Mouse (Mus musculus) stomach, embryonic 15.5 days (tissue): ENCODE results near the gene Sh3rf1. TPM values are rescaled to one million over a fixed set of nuclear protein-coding genes. Genes with fewer than 3 reads are reported as not detected.
A peak's percentile ranks its signal among the peaks of the same experiment; 100 is the strongest.

Experiments
- ATAC-seq: fragments of 200-750 bp; cut with Nextera tagmentation; 2 replicates; pipeline ENCODE4 v1.8.0; 2017; ENCODE audit warnings: low read depth, moderate number of reproducible peaks, moderate TSS enrichment; ENCODE audit not compliant: insufficient read depth, low FRiP score
- H3K27ac ChIP-seq: fragments of 300-500 bp; sonication (generic); 2 replicates; pipeline ENCODE4 v1.5.1; 2015; ENCODE audit warnings: mild to moderate bottlenecking, inconsistent platforms
- H3K27me3 ChIP-seq: fragments of 300-500 bp; sonication (generic); replicated peaks from 2 replicates; pipeline ENCODE4 v1.6.1; 2015; ENCODE audit warnings: inconsistent platforms
- H3K36me3 ChIP-seq: fragments of 300-500 bp; sonication (generic); 2 replicates; pipeline ENCODE4 v1.6.1; 2015; ENCODE audit warnings: inconsistent platforms
- H3K4me1 ChIP-seq: fragments of 300-500 bp; sonication (generic); 2 replicates; pipeline ENCODE4 v1.6.1; 2015; ENCODE audit warnings: inconsistent platforms
- H3K4me2 ChIP-seq: fragments of 300-500 bp; sonication (generic); 2 replicates; pipeline ENCODE4 v1.6.1; 2015; ENCODE audit warnings: mild to moderate bottlenecking, inconsistent platforms
- H3K4me3 ChIP-seq: fragments of 300-500 bp; sonication (generic); replicated peaks from 2 replicates; pipeline ENCODE4 v1.5.1; 2015; ENCODE audit warnings: inconsistent platforms
- H3K9ac ChIP-seq: fragments of 300-500 bp; sonication (generic); 2 replicates; pipeline ENCODE4 v1.6.1; 2015; ENCODE audit warnings: inconsistent platforms
- H3K9me3 ChIP-seq: fragments of 300-500 bp; sonication (generic); 2 replicates; pipeline ENCODE4 v1.6.1; 2016; ENCODE audit warnings: inconsistent platforms
- WGBS: fragments of 180-500 bp; shearing (Covaris S2); methylation state at CpG from one replicate; pipeline ENCODE4 v1.1.7; 2015; 5-methylcytosine and 5-hydroxymethylcytosine counted together
- polyA plus RNA-seq: library from polyadenylated mRNA; unstranded; fragments of >200 nt; fragmentation: Nextera tagmentation; extraction: Ambion mirVana; gene quantifications from 2 replicates; pipeline ENCODE4 v1.2.1, GENCODE M21; 2015

Gene Sh3rf1
- polyA plus RNA-seq, 1 experiment from 2014 or later, result 11.0 TPM

DNA sequence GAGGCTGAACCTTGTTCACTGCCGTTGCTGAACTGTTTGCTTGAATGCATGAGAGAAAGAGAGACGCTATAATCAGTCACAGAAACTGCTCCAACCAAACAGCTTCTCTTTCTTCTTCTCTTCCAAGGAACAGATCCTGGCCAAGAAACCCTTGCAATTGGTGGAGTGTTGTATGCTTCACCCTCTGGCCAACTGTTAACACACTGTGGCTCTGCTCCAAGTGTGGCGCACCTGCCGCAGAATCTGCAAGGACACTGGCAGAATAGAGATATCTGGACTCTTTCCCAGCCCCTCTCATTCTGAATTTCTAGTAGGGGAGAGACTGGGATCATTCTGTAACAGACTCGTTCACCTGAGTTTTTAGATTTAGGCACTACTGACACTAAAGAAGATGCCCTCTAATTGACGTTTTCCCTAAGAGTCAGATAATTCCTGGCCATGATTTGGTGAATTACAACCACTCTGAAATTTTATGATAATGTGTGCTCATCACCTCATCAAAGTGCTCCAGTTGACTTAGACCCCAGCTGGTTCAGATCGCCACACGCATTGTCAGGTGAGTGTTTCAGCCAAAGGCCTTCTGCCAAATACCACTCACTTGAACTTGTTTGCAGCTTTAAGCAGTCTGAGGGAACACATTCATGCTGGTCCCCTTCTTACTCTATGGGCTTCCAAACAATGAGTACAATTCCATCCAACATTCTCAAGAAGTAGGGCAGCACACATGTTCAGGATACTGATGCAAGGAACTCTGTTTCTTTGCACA is 204.4 kb downstream of the Sh3rf1 start:
- no peak overlapping the region for H3K4me2 ChIP-seq
- WGBS, result 68% methylated on average over 8 of the region's 8 CpGs
- no peak overlapping the region for H3K9ac ChIP-seq
- ATAC-seq, result no peak
- H3K4me1 ChIP-seq, result 0 out of 2 replicates have a peak, but pooled peaks cover 3% of the 10 kb centered on the region
- no peaks in the 10 kb centered on the region for H3K27me3 ChIP-seq
- no peak overlapping the region; the same call in 1 of the 2 replicates for H3K27ac ChIP-seq
- H3K4me3 ChIP-seq, result no peak overlapping the region
- H3K9me3 ChIP-seq, result no peaks in the 10 kb centered on the region
- H3K36me3 ChIP-seq, result no peaks in the 10 kb centered on the region

DNA sequence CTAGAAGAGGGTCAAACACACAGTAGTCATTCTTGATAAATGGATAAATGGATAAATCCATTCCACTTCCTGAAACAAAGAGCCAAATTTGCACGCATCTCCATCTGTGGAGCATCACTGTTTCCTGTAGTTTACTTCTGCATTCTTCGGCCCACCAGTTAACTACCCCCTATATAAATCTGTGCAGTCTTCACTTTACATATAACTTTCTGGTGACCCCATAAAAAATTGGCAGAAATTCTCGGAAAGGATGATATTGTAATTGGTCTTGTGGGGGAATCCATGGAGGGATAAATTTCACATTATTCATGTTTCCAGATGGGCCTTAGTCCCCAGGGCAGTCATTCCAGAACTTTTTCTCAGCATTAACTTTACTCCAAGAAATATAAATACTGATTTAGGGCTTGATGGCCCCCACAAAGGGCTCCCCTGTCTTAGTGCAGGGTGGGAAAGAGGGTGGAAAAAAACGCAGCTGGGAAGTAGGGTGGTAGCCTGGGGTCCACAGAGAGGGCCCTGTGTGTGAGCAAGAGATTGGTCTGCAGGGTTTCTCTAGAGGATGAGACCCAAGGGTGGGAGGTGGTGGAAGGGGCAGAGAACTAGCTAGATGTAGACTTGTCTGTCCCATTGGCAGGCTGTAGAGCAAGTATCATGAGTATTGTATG is 205.3 kb downstream of the Sh3rf1 start:
- WGBS, result 42% methylated on average over 4 of the region's 4 CpGs
- Histone ChIP-seq H3K4me2 (no peak overlapping the region), H3K4me1 (0 out of 2 replicates have a peak, but pooled peaks cover 3% of the 10 kb centered on the region), H3K9ac (no peak overlapping the region), H3K27me3 (no peaks in the 10 kb centered on the region), H3K9me3 (no peaks in the 10 kb centered on the region), H3K4me3 (no peak overlapping the region), H3K36me3 (no peaks in the 10 kb centered on the region), H3K27ac (peak overlapping the region; percentile 69; the same call in 1 of the 2 replicates)
- peak; percentile 39; the same call in 1 of the 2 replicates for ATAC-seq

- 84% methylated on average over 5 of the region's 5 CpGs for WGBS
- Histone ChIP-seq H3K27me3 (no peaks in the 10 kb centered on the region), H3K4me2 (no peak overlapping the region), H3K27ac (no peak overlapping the region), H3K4me3 (no peak overlapping the region), H3K4me1 (no peaks in the 10 kb centered on the region), H3K9ac (no peak overlapping the region), H3K9me3 (no peaks in the 10 kb centered on the region), H3K36me3 (no peaks in the 10 kb centered on the region)
- no peak for ATAC-seq
These were observed 211.8 kb downstream of the Sh3rf1 start for GRCm38 (mm10) chr8:61435481-61435880.

DNA sequence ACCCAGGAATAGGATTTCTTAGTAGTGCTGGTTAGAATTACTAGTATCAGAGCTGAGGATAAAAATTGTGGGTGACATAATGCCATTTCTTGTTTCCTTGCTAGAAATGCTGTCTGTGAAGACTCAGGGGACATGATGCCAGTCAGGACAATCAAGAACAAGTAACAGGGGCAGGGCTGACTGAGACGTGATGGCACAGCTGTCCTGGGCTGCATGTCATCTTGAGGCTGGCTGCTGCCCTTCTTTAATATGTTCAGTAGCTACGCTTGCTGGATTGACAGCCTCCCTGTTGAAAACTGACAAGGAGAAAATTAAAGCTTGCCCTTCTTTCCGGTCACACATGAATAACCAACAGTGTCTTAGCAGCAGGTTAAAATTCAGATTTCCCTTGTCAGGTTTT is 212.5 kb downstream of the Sh3rf1 start:
- no peak overlapping the region for H3K27ac ChIP-seq
- no peak overlapping the region for H3K4me3 ChIP-seq
- no peaks in the 10 kb centered on the region for H3K9me3 ChIP-seq
- no peak for ATAC-seq
- 83% methylated on average over 3 of the region's 3 CpGs for WGBS
- no peaks in the 10 kb centered on the region for H3K27me3 ChIP-seq
- H3K4me1 ChIP-seq, result no peaks in the 10 kb centered on the region
- no peak overlapping the region for H3K9ac ChIP-seq
- H3K4me2 ChIP-seq, result no peak overlapping the region
- H3K36me3 ChIP-seq, result no peaks in the 10 kb centered on the region

DNA sequence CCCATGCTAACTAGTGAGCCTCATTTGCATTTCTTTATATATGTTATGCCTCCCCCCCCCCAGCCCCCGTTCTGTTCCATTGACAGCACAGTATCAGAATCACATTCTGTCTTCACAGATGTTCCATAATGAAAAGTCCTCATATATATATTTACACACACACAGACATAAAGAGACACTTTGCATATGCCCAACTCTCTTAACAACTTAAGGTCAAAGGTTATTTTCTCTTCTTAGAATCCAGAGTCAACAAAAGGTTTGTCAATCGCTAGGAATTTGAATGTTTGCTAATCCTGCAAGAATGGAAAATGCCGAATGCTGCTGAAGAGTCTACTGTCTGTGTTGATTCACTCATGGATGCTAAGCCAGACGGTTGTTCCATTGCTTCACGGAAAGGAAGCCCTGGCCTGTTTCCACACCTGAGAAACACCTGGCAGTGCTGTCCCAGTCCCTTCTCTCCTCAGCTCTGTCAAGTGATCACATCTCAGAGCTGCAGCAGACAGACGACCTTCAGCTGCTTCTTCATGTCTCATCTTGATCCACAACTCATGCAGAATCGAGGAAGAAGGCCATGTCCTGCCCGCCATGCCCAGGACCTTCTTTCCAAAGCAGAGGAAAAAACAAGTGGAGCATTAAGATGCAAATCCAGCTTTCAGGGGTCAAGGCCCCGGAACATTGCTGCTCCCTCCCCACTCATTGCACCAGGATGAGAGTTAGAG is 213.1 kb downstream of the Sh3rf1 start:
- Histone ChIP-seq H3K4me1 (no peaks in the 10 kb centered on the region), H3K4me2 (no peak overlapping the region)
- no peak for ATAC-seq

GRCm38 (mm10) chr8:61437305-61437605 is 213.6 kb downstream of the Sh3rf1 start:
- H3K4me1 ChIP-seq, result no peaks in the 10 kb centered on the region
- H3K4me3 ChIP-seq, result no peak overlapping the region
- no peak for ATAC-seq
- no peaks in the 10 kb centered on the region for H3K9me3 ChIP-seq
- H3K4me2 ChIP-seq, result no peak overlapping the region
- H3K27me3 ChIP-seq, result no peaks in the 10 kb centered on the region
- no peaks in the 10 kb centered on the region for H3K36me3 ChIP-seq
- H3K27ac ChIP-seq, result no peak overlapping the region
- H3K9ac ChIP-seq, result no peak overlapping the region

More for the DNA sequence above, 213.1 kb downstream of the Sh3rf1 start:
- Histone ChIP-seq H3K27me3 (no peaks in the 10 kb centered on the region), H3K4me3 (no peak overlapping the region), H3K36me3 (no peaks in the 10 kb centered on the region), H3K9ac (no peak overlapping the region), H3K9me3 (no peaks in the 10 kb centered on the region), H3K27ac (no peak overlapping the region)
- WGBS, result 53% methylated on average over 9 of the region's 9 CpGs

- H3K36me3 ChIP-seq, result no peaks in the 10 kb centered on the region
- no peaks in the 10 kb centered on the region for H3K4me1 ChIP-seq
- H3K27me3 ChIP-seq, result no peaks in the 10 kb centered on the region
- H3K4me2 ChIP-seq, result no peak overlapping the region
- H3K9me3 ChIP-seq, result no peaks in the 10 kb centered on the region
- H3K9ac ChIP-seq, result no peak overlapping the region
- WGBS, result 91% methylated on average over 3 of the region's 3 CpGs
- H3K4me3 ChIP-seq, result no peak overlapping the region
- ATAC-seq, result no peak
- H3K27ac ChIP-seq, result no peak overlapping the region
These were observed 219.3 kb downstream of the Sh3rf1 start for GRCm38 (mm10) chr8:61442988-61443387.

- H3K9ac ChIP-seq, result no peak overlapping the region
- H3K4me2 ChIP-seq, result no peak overlapping the region
- H3K27ac ChIP-seq, result no peak overlapping the region
- ATAC-seq, result no peak
- H3K27me3 ChIP-seq, result no peaks in the 10 kb centered on the region
- no peaks in the 10 kb centered on the region for H3K36me3 ChIP-seq
- H3K9me3 ChIP-seq, result no peaks in the 10 kb centered on the region
- no peak overlapping the region for H3K4me3 ChIP-seq
- H3K4me1 ChIP-seq, result no peaks in the 10 kb centered on the region
- 43% methylated on average over 3 of the region's 3 CpGs for WGBS
These were observed 220.7 kb downstream of the Sh3rf1 start for GRCm38 (mm10) chr8:61444358-61444757.

Other genes with a start within 250 kb of the Sh3rf1 start
- gene Clcn3, start 240.6 kb upstream of the Sh3rf1 start, polyA plus RNA-seq, result 28.3 and 29.2 TPM in 2 replicates
- gene Nek1, start 230.7 kb upstream of the Sh3rf1 start, polyA plus RNA-seq, result 17.2 and 17.8 TPM in 2 replicates